Mouse (Mus musculus) midbrain, embryonic 11.5 days (tissue): Measurements from ENCODE around the gene Stk4. TPM values are rescaled to one million over a fixed set of nuclear protein-coding genes. Genes with fewer than 3 reads are reported as not detected.

Experiments
- polyA plus RNA-seq: library from polyadenylated mRNA; unstranded; fragments of >200 nt; fragmentation: Nextera tagmentation; extraction: Ambion mirVana; gene quantifications from 2 replicates; pipeline ENCODE4 v1.2.1, GENCODE M21; 2014

Gene Stk4
- polyA plus RNA-seq, 1 experiment from 2014 or later = 33.2 TPM

Other genes starting within 250 kb of the Stk4 start
- gene Ccn5, start 249.5 kb upstream of the Stk4 start, polyA plus RNA-seq = 0.40 and 0.54 TPM in 2 replicates
- gene Kcnk15, start 216.7 kb upstream of the Stk4 start, polyA plus RNA-seq = not detected in 2 replicates
- 0.62 and 1.1 TPM in 2 replicates for gene Rims4, start 151.6 kb upstream of the Stk4 start, polyA plus RNA-seq
- 352 and 354 TPM in 2 replicates for gene Ywhab, start 75.4 kb upstream of the Stk4 start, polyA plus RNA-seq
- 0.51 and 1.1 TPM in 2 replicates for gene Pabpc1l, start 44.9 kb upstream of the Stk4 start, polyA plus RNA-seq
- gene Tomm34, start 847 bp downstream of the Stk4 start, polyA plus RNA-seq = 48.2 and 50.0 TPM in 2 replicates
- 0.07 TPM in 1 of 2 replicates, not detected in the other for gene Kcns1, start 100.8 kb downstream of the Stk4 start, polyA plus RNA-seq
- gene Wfdc5, start 112.4 kb downstream of the Stk4 start, polyA plus RNA-seq = not detected in 2 replicates
- gene Wfdc12, start 120.3 kb downstream of the Stk4 start, polyA plus RNA-seq = not detected in 2 replicates
- not detected in 2 replicates for gene Wfdc15a, start 129.8 kb downstream of the Stk4 start, polyA plus RNA-seq
- not detected in 2 replicates for gene Wfdc15b, start 151.3 kb downstream of the Stk4 start, polyA plus RNA-seq
- gene Svs2, start 168.1 kb downstream of the Stk4 start, polyA plus RNA-seq = not detected in 2 replicates
- gene Svs3b, start 186.3 kb downstream of the Stk4 start, polyA plus RNA-seq = not detected in 2 replicates
- not detected in 2 replicates for gene Svs4, start 208.1 kb downstream of the Stk4 start, polyA plus RNA-seq
- gene Svs3a, start 218.9 kb downstream of the Stk4 start, polyA plus RNA-seq = not detected in 2 replicates
- not detected in 2 replicates for gene Svs6, start 246.4 kb downstream of the Stk4 start, polyA plus RNA-seq